Mouse (Mus musculus) olfactory bulb, adult 2 months (tissue): Measurements from ENCODE around the gene Clpx.

Experiments
- CTCF ChIP-seq: fragments of 200-500 bp; IDR thresholded peaks from 2 replicates; pipeline ENCODE4 v1.5.1; 2012; ENCODE audit warnings: low read depth, mild to moderate bottlenecking, low read length, moderate library complexity; ENCODE audit not compliant: insufficient read depth
- POLR2A ChIP-seq: fragments of 200-500 bp; IDR thresholded peaks from 2 replicates; pipeline ENCODE4 v1.6.1; 2012; ENCODE audit warnings: mild to moderate bottlenecking, low read depth, low read length, moderate library complexity; ENCODE audit not compliant: insufficient read depth

GRCm38 (mm10) chr9:65372449-65372848 is 78.4 kb downstream of the Clpx start:
- TF ChIP-seq CTCF (no peak), POLR2A (no peak)
